Mouse (Mus musculus): ENCODE measurements around the gene Ifit2. TPM values are rescaled to one million over a fixed set of nuclear protein-coding genes. Genes with fewer than 3 reads are reported as not detected.

Gene Ifit2
- total RNA-seq (2014; fragmentation: Nextera tagmentation) = 7.1 and 7.6 TPM in 2 replicates
- total RNA-seq (2017) = 13.4 and 15.4 TPM in 2 replicates

DNA sequence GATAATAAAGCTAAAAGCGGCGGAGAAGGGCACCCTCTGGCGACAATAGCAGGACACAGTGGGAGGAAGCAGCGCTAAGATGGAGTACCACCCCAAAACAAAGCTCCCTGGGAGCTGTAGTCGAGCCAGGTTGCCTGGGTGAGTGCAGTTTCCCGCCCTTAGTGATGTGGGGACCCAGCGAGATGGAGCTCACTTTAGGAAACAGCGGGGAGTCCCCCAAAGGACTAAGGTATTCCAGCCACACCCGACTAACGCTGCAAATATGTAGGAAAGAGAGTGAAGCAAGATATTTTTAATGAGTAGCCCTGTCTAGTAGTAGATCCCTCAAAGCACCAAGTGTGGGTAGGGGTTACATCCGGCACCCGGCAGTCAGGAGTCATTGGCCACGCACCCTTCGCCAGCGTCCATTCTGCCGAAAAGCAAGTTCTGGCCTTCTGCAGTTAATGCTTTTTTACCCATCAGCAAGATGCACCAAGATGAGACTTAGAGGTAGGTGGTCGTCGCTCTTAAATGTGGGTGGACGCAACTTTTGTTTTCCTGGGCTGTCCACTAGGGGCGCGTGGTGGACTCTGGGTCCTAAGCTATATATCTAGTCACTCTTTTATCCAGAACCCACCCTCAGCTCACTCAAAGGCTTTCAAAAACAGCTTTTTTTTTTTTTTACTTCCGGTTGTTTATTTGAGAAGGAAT is at the start of gene Ifit2:
Ifit2 (plus strand) TSS at position 161 of the 690 bp plus-strand sequence.
- peak; percentile 99 for ATAC-seq (replicated peaks; ENCODE audit: low FRiP score, low TSS enrichment, poor library complexity, severe bottlenecking)

DNA sequence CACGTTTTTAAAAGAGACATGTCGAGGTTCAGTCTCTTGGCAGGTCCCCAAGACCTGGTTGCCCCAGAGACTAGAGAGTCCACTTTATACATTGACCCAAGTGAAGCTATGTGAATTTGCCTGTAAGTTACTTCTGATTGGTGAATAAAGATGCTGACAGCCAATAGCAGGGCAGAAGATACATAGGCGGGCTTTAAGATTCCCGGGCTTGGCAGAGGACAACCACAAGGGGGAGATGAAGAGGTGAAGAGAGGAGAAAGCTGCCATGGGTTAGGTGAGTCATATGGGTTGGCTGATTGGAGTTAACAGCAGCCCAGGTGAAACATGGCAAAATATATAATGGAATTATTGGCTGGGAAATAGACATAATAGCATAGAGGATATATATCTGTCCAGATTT is 49.7 kb upstream of the Ifit2 start:
- peak; percentile 100 for ATAC-seq (replicated peaks; ENCODE audit: low FRiP score, low TSS enrichment, poor library complexity, severe bottlenecking)

DNA sequence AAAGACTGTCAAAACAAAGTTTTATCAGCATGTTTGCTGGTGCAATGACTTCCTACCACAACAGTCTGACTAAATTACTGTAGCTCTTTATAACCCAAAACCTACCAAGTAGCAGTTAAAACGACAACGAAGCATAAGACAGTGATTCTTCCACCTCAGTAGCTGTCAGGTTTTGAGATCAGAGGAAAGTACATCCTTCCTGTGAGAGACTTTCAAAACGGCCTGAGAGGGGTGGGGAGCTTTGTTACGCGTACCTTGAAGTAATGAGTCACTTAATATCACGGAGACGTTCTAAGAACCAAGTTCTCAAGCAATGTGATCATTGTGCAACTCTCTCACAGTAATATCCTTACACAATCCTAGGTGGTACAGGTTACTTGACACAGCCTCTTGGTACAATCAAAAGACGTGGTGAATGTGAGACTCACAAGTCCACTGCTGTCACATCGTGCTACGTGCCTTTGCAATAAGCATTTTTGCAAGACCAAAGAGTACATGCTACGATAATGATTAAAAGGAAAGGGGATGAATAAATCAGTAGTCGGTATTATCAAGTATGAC is 45.3 kb upstream of the Ifit2 start:
- no peak for ATAC-seq (replicated peaks; ENCODE audit: low FRiP score, low TSS enrichment, poor library complexity, severe bottlenecking)

DNA sequence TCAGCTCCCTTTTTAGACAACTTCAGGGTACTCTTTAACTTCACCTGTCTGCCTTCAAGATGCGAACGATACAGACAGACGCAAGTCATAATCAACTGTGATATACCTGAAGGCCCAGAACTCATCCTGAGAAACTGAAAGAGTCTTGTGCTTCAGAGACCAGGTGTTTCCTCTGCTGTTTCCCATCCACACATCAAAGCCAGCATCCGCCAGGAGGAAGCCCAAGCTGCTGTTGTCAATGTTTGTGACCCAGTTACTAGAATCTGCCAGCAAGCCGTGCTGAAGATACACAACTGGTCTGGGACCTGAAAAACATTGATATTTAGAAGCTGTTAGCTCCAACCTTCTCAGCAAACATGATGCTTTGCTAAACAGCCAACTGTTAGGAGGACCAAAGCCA is 39.8 kb upstream of the Ifit2 start:
- no peak for ATAC-seq (replicated peaks; ENCODE audit: low FRiP score, low TSS enrichment, poor library complexity, severe bottlenecking)

DNA sequence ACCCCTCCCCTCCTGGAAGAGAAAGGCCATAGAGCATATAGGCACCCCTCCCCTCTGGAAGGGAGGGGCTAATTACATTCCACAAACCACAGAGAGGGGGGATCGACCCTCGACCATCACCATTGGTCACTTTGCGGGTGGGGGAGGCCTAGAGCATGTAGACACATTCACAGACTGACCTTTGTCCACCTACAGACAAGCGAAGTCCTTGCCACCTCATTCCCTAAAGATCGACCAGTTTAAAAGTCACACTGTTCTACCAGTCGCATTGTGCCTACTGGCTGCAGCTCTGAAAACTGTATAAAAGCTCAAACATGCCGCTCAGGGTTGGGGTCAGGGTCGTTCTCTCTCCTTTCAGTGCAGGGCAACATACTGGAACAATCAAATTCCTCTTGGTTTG is 39.0 kb upstream of the Ifit2 start:
- no peak for ATAC-seq (replicated peaks; ENCODE audit: low FRiP score, low TSS enrichment, poor library complexity, severe bottlenecking)

DNA sequence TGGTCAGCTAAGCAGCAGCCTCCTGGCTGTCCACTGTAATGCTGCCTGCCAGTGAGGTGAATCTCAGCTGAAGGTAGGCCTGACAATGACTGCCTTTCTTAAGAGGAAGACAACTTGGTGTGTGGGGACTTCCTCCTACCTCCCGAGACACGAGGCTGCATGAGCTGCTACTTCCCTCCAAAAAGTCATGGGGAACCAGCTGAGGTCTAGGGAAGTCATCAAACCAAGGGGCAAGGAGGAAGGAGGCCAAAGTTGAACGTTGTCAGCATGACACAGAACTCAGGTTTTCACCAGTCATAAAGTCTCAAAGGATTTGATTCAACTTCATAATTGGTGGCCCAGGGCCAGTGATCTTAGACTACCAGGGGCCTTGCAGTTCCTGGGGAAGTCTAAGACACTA is 34.8 kb upstream of the Ifit2 start:
- no peak for ATAC-seq (replicated peaks; ENCODE audit: low FRiP score, low TSS enrichment, poor library complexity, severe bottlenecking)

DNA sequence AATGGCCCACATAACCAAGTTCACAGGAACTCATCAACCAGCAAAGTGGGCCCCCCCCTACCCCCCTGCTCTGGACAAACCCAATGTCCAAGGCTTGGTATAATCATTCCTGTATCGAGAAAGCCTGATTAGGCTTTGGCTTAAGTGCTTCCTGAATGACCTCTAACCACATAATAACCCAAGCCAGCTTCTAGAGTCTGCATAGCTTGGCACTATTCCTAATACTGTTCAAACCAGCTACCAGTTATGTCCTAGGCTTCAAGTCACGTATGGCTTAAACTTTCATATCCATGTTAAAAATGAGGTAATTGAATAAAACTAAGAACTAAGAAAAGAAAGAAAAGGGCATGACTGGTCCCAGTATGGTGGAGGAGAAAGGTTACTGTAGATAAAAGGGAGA is 34.1 kb upstream of the Ifit2 start:
- no peak for ATAC-seq (replicated peaks; ENCODE audit: low FRiP score, low TSS enrichment, poor library complexity, severe bottlenecking)

DNA sequence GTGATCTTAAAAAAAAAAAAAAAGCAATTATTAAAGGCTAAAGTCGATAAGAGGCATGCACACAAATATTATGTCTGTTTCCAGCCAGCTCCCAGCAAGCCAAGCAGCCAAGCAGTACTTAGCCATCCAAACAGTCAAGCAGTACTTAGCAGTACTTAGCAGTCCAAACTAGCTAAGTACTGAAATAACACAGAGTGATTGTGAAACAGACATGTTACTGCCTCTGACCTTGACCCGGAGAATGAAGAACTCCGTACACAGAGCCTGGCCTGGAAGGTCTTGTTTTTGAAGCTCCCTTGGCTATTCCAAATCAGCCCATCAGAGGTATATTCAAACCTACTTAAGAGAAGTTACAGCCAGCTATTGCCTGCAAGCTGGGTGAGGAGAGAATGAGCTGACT is 33.3 kb upstream of the Ifit2 start:
- no peak for ATAC-seq (replicated peaks; ENCODE audit: low FRiP score, low TSS enrichment, poor library complexity, severe bottlenecking)

DNA sequence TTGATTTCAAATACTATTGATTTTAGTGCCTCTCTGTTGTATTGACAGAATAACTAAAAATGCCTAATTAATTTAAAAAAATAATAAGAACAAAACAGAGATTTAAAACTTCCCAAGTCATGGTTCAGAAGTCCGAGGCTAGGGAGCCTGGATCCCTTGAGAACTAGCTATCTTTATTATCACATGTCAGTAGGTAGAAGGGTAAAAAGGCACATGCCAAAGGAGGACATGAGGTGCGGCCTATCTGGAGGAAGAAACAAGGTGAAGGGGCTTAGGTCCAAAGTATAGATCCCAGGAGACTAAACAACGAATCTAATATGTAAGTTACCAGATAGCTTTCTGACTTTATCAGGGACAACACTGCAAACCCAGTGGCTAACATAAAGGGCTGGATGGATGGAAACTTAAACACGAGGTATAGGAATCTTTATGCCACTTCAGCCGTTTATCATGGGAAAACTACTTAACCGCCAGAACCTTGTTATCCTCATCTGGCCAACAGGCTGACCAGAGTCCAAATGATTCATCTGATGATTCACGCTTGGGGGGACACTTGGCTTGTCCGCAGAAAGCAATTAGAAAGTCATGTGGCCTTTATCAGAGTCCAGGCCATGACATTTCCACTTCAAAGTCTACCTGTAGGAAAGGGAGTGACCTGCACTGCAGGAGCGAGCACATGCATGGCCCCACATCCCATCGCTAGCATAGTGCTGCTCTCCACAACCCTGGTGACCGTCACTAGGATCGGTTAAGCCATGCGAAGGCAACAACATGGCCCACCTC is 32.5 kb upstream of the Ifit2 start:
- no peak for ATAC-seq (replicated peaks; ENCODE audit: low FRiP score, low TSS enrichment, poor library complexity, severe bottlenecking)

DNA sequence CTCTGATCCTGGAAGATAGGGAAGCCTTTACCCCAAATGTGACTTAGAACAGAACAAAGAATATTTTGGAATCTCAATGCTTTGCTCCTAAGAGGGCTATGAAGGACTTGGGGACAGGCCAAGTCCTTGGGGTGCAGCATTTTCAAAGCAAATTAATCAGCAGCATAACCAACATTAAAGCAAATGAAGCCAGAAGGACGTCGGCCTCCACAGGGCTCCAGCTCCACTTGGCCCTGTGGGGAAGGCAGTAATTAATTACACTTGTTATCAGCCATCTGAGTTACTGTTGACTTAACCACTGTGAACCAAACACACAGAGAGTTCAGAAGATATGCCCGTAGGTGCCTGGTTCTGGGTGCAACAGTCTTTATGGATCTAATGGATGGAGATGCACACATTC is 31.7 kb upstream of the Ifit2 start:
- no peak for ATAC-seq (replicated peaks; ENCODE audit: low FRiP score, low TSS enrichment, poor library complexity, severe bottlenecking)

DNA sequence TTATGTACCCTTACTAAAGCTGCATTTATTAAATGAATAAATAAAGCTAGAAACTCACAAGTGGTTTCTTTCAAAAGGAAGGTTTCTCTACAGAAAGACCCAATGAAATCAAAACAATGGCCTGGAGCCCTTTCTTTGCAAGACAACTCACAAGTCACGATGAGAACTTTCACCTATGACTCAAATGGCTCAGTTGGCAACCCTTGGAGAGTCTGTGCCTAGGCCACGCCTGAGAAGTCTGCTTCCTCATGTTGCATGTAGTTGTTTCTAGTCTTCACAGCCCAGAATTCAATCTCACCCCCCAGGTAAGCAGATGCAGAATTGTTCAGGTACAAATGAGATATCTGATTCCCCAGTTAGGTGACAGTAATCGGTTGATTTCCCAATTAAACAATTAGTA is 30.8 kb upstream of the Ifit2 start:
- no peak for ATAC-seq (replicated peaks; ENCODE audit: low FRiP score, low TSS enrichment, poor library complexity, severe bottlenecking)

DNA sequence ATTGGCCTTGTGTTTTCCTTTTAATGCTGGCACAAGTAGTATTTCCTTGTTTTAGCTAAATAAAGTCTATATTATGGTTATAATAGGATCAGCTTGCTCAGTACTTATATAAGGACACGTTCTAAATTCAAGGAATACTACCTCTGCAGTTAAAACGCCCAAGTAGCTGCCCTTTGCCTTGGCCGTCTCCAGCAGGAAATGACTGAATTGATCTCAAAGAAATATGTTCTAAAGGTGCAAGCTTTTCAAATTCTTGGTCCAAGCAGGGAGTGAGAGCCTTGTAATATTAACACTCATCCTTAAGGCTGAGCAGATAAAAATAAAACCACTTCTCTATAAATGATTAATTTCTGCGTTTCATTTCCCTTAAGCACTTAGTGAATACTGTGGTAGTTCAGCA is 30.4 kb upstream of the Ifit2 start:
- no peak for ATAC-seq (replicated peaks; ENCODE audit: low FRiP score, low TSS enrichment, poor library complexity, severe bottlenecking)

DNA sequence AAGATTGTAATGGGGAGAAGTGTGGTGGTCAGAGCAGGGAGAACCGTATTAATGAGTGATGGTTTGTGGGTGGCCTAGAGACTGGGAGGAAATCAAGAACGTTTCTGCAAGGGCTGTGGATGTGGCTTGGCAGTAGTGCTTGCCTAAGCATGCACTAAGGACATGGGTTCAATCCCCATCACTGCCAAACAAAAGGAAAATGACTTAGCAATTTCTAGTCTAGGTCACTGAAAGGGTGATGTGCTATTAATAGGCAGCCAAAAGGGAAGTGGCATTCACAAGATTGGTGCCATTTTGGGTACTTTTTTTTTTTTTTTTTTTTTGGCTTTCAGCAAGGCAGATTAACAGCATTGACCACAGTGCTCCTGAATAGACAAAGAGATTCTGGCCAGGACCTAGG is 29.1 kb upstream of the Ifit2 start:
- no peak for ATAC-seq (replicated peaks; ENCODE audit: low FRiP score, low TSS enrichment, poor library complexity, severe bottlenecking)

DNA sequence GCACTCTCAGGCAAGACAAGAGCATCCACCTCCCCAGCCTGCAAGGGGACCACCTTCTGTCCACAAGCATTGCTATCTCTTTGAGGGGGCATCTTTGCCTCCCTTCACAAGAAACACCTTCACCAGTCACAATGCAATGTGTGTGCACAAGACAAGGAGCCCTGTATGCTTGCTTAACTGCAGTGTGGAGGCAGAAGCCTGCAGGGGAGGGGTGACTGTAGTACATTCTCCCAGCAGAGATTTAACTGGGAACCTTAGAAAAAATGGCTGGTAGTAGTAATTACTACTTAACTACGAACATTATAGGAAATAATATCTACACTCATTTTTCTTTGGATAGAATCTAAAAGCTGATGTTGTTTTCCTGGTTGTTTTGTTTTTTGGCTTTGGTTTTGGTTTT is 28.5 kb upstream of the Ifit2 start:
- ATAC-seq (replicated peaks; ENCODE audit: low FRiP score, low TSS enrichment, poor library complexity, severe bottlenecking) = no peak

DNA sequence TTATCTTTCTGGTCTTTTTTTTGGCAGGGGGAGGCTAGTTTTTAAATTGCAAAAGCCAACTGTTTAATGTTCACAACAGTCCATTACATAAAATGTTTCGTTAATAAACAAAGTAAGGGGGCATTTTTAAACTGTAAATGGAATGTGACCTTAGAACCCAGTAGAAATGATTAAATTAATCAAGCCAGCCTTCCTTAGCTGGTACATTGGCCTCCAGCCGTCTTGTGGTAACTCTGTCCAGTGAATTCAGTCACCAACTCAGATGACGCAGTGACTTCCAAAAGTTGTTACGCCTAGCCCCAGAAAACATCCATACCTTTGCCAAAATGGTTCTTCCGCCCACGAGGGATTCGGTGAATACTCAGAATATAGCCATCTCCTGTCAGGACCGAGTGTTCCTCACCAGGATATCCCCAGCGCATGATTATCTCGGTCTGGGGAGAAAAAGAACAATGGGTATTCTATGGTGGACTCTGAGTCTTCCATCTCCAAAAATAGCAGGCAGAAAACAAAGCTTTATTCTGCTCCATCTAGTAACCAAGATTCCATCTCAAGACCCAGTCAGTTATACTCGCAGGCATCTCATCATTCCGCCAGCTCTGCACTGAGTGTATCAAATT is 27.3 kb upstream of the Ifit2 start:
- no peak for ATAC-seq (replicated peaks; ENCODE audit: low FRiP score, low TSS enrichment, poor library complexity, severe bottlenecking)

DNA sequence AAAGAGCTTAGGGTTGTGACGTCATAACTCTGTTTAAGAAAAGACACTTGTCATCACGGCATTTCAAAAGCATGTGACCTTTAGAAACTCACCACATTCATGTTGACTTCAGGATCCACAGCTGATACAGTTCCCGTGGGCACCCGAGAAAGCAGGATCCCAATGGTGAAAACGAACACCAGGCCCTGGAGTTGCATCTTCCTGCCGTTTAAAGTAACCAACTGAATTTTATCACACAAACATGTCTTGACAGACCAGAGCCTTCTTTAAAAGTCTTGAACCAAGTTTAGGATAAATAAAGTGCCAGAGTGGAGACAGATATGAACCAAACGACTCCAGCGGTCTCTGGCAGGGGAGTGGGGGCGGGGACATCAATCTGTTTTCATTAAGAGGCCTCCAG is 25.8 kb upstream of the Ifit2 start:
- ATAC-seq (replicated peaks; ENCODE audit: low FRiP score, low TSS enrichment, poor library complexity, severe bottlenecking) = no peak

DNA sequence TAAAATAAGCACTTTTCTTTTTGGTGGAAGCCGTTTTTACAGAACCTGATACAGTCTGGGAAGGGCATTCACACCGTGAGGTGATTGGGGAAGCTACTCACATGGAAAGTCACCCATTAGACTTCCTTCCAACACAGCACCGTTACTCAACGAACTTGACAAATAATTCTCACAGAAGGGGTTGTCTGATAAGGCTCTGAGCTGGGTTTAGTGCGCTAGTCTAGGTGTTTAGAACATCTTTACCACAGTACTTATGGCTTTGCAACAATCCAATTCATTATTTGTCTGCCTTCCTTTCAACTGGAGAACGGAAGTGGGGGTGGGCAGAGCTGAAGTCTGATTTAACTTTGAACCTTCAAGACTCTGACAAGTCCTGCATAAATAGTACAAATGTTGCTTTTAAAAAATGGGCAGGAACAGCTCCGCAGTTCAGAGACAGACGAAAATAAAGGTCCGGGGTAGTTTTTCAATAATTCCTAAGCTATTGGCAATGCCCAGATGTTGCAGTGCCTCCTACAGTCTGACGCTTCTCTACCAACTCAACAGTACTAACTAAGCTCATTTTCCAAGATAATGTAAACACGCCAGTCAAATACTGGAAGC is 24.1 kb upstream of the Ifit2 start:
- ATAC-seq (replicated peaks; ENCODE audit: low FRiP score, low TSS enrichment, poor library complexity, severe bottlenecking) = peak; percentile 72

DNA sequence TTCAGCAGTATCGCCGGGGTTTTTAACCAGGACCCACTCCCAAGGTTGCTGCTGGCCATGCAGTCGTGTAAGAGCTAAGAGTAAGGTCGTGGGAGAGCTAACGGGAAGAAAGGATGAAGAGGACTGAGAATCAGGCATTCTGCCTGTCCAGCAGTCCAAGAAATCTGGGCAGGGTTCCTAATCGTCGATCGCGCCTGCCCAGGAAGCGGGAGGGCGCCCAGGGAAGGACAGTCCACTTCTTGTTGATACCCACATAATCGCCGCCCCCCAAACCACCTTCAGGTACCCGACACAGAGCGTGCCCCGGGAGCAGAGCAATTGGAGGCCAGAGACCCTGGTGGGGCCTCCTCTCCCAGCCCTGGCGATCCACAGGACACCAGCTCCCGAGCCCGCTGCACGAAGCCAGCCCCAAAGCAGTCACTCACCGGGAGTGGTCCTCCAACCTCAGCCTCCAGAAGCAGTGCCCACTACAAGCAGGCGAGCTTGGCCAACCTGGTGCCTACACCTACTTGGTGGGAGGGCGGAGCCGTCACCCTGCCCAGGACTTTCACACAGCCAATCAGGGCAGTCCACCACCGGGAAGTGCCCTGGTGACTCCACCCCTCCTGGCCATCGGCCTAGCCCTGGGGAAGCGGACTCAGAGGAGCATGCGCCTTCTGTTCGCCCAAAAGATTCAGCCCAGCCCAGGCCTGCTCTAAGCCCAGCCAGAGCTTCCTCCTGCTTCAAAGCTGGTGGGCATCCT is 23.4 kb upstream of the Ifit2 start, which contains the start of gene Lipa:
Lipa (minus strand) TSS at position 534 of the 742 bp plus-strand sequence.
- peak; percentile 99 for ATAC-seq (replicated peaks; ENCODE audit: low FRiP score, low TSS enrichment, poor library complexity, severe bottlenecking)

DNA sequence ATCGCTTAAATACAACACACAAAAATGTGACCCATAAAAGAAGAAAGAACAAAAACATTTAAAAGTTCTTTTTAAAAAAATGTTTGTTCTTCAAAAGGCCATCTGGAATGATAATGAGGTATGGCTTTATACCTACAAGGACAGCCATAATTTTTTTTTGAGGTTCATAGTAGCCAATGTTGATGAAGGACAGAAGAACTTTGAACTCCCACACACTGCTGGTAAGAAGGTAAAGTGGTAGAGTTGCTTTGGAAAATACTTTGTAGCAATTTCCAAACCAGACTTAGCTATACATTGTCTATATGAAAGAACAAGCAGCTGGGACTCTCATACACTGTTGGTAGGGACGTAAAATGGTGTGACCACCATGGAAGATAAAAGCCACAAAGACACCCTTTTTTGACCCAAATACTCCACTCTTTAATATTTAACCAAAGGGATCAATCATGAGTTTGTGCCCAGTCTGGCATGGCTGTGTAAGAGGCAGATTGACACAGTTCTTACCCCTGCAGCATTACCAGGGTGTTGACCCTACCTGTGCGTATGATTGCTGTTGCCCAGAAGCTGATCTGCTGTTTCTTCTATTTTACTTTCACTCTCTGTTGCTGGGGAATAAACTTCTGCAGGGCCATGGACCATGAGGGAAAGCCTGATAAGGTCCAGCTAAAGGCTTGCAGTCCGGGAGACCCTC is 18.3 kb upstream of the Ifit2 start:
- ATAC-seq (replicated peaks; ENCODE audit: low FRiP score, low TSS enrichment, poor library complexity, severe bottlenecking) = no peak

All from megakaryocyte-erythroid progenitor cell, adult 5-6 weeks (primary cell).